Mouse (Mus musculus) thymus, postnatal 4 days (tissue): ENCODE data around the gene Fzd9.

Experiments
- DNase-seq: peaks from one replicate; pipeline ENCODE4 v3.0.0; 2021

The Fzd9 gene

GRCm38 (mm10) chr5:135251079-135251454 is at the start of gene Fzd9:
Gene Fzd9, minus strand, starts transcription at chr5:135251230.
- peak; percentile 93 for DNase-seq

- no peak for DNase-seq
These were observed 41.0 kb upstream of the Fzd9 start for GRCm38 (mm10) chr5:135292001-135292400.

DNA sequence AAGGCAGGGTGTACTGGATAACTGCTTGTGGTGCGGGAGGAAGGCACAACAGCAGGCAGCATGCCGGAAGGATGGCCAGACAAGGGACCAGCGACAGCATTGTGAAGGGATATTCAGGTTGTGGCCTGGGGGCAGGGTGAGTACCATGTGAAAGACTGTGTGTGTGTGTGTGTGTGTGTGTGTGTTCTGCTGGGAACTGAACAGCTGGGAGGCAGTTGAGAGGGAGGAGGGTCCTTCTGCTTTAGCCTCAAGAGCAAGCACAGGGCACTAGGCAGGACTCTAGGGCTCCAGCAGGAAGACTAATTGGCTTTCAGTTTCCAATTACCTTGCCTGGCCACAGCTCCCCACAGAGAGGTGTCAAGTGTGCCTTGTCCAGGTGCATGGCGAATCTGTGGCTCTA is 40.2 kb upstream of the Fzd9 start:
- no peak for DNase-seq

DNA sequence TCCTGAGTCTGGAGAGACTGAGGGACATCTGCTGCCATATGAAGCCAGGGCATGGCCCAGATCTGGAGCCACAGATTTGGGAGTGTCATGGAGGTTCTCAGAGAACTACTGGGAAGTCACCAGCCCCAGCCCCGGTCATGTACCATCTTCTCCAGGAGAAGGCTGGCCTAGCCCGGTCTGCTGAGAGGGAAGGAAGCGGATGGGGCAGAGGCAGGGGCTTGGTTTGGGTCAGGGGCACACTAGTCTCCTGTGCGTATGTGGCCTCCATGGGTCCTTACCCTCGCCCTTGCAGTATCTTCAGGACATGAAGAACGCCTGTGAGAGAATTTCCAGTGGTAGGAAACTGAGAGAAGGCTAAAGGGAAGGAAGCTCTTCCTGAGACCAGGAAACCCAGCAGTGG is 39.7 kb upstream of the Fzd9 start:
- no peak for DNase-seq

DNA sequence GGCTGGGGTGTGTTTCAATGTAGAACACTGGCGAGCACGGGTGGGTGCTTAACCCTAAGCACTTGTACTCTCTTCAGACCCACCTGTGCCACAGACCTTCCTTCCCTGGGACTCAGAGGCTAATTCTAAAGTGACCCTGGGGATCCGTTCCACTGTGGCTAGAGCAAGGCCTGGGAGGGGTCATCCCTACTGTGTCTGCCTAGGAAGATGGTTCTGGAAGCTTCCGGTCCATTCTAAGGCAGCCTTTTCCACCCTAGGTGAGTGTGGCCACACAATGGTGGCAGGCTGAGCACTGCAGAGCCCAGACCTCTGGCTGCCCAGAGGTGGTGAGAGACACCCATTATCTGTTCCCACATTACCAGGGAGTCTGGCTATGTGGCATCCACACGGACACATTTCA is 35.9 kb upstream of the Fzd9 start:
- DNase-seq = no peak

- DNase-seq = peak; percentile 91
These were observed 35.2 kb upstream of the Fzd9 start for GRCm38 (mm10) chr5:135286185-135286584.

GRCm38 (mm10) chr5:135285211-135285610 is 34.2 kb upstream of the Fzd9 start:
- no peak for DNase-seq

DNA sequence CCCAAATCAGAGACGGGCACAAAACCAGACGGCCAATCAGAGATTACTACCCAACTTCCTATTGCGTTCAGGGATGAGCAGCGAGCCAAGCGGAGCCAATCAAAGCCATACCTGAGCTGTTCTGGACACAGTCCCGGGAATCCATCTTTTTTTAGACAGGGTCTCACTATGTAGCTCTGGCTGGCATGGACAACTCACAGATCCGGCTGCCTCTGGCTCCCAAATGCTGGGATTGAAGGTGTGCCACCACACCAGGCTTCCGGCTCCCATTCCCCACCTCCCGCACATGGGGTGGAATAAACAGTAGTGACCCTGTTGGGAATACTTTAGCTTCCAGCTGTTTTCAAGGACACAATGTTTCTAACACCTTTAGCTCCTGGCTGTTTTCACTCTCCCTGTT is 29.2 kb upstream of the Fzd9 start:
- no peak for DNase-seq

- DNase-seq = no peak
These were observed 25.6 kb upstream of the Fzd9 start for GRCm38 (mm10) chr5:135276597-135276996.

GRCm38 (mm10) chr5:135274663-135275396 is 23.8 kb upstream of the Fzd9 start:
- DNase-seq = no peak

DNA sequence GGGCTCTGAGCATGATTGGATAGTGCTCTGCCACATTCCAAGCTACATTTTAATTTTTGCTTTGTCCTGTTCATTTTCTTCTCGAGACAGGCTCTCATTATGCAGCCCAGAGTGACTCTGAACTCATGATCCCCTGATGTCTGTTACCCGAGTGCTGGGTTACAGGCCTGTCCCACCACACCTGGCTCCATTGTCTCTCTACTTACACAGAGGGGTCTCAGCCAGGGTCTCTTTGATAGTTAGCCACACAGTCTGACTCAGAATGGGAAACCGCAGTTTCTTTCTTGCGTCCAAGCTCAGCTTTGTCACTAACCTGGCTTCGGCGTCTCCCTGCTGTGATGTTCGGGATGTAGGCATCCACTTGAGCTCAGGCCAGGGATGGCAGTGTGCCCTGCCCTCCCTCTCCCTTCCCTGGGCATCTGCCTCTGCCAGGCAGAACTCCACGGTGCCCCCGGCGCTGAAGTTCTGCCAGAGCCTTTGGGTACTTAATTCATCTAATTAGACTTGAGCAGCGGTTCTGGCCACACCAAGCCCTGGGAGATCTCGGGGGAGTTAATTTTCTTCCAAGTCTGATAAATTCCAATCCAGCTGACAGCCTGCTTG is 20.6 kb upstream of the Fzd9 start:
- no peak for DNase-seq

DNA sequence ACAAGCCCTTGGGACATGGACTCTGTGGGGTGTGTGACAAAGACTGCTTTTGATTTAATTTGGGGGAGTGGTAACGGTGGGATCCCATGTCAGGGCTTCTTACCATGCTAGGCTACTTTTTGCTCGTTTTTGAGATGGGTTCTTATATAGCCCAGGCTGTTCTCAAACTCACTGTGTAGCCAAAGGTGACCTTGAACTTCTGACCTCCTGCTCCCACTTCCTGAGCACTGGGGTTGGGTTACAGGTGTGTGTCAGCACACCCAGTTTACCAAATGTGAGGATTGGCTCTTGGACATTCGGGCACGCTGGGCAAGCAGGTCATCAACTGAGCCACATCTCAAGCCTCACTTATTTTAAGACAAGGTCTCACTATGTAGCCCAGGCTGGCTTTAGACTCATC is 19.3 kb upstream of the Fzd9 start:
- DNase-seq = no peak

GRCm38 (mm10) chr5:135269451-135269850 is 18.4 kb upstream of the Fzd9 start:
- DNase-seq = no peak

- peak; percentile 65 for DNase-seq
These were observed 13.5 kb upstream of the Fzd9 start for GRCm38 (mm10) chr5:135264548-135264947.

DNA sequence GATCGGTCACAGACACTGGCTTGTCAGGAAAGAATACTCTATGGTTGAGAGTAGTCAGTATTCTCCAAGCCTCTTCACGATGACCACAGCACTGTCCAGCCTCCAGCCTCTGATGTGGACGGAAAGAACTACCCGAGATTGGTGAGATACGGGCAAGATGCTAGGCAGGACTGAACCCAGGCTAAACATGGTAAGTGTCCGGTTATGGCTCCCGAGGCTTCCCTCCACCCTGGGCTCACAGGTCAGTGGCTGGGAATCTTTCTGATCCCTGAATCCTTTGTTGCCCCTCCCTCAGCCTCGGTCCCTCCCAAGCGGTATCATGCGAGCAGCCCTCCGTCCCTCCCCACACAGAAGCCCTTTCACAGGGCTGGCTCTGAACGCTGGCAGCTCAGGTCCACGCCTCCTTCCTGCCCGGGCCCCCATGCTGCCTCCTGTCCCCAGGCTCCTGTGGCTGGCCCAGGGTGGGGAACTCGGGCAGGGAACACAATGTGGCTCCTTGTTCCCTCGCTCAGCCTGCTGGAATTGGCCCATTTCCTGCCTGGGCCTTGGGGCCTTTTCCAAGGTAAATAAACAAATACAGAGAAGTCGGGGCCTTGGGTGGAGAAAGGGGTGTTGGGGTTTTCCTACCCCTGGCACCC is 13.0 kb upstream of the Fzd9 start:
- DNase-seq = peak; percentile 72

DNA sequence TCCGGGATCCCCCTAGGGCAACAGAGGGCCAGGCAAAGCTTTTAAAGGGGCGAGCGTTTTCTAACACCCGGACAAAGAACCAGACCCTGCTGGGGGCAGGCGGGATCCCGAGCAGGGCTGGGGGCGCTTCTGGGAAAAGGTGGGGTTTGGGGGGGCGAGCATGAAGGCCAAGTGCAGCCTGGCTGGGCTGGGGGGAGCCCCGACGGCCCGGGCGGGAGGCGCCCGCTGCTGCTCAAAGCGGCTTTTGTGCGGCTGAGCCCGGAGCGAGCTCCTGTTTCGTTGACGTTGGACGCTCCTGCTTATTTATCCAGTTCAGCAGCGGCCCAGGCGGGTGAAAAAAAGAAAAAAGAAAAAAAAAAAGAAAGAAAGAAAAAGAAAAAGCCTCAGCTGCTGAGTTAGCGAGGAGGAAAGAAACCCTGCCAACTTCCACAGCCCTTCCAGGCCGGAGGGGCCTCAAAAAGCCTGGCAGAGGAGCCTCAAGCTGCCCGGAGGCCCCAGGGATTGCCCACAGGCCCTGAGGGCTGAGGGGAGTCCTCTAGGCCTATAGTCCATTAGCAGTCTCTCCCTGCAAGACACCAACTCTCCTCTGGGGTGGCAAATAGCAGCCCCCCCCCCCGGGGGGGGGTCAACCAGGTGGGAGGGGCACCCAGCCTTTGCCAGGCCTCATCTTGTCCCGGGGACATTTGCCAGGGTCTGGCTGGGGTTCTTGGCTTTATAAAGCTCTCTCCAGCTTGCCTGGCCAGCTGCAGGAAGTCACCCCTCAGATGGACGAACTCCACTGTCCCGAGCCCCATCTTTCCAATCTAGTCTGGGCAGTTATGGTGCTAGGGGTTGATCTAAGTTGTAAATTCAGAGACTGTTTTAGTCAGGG is 7.5 kb upstream of the Fzd9 start:
- DNase-seq = no peak

GRCm38 (mm10) chr5:135257559-135257958 is 6.5 kb upstream of the Fzd9 start:
- peak; percentile 62 for DNase-seq

DNA sequence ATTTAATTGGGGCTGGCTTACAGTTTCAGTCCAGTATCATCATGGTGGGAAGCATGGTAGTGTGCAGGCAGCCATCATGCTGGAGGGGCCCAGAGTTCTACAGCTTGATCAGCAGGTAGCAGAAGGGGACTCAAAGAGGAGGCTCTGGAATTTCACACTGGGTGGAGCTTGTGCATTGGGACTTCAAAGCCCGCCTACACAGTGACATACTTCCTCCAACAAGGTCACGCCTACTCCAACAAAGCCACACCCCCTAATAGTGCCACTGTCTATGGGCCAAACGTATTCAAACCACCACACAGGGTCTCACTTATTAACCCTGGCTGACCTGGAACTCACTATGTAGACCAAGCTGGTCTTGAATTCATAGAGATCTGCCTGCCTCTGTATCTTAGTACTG is 5.1 kb upstream of the Fzd9 start:
- no peak for DNase-seq

GRCm38 (mm10) chr5:135253741-135254401 is 2.8 kb upstream of the Fzd9 start:
- no peak for DNase-seq

DNA sequence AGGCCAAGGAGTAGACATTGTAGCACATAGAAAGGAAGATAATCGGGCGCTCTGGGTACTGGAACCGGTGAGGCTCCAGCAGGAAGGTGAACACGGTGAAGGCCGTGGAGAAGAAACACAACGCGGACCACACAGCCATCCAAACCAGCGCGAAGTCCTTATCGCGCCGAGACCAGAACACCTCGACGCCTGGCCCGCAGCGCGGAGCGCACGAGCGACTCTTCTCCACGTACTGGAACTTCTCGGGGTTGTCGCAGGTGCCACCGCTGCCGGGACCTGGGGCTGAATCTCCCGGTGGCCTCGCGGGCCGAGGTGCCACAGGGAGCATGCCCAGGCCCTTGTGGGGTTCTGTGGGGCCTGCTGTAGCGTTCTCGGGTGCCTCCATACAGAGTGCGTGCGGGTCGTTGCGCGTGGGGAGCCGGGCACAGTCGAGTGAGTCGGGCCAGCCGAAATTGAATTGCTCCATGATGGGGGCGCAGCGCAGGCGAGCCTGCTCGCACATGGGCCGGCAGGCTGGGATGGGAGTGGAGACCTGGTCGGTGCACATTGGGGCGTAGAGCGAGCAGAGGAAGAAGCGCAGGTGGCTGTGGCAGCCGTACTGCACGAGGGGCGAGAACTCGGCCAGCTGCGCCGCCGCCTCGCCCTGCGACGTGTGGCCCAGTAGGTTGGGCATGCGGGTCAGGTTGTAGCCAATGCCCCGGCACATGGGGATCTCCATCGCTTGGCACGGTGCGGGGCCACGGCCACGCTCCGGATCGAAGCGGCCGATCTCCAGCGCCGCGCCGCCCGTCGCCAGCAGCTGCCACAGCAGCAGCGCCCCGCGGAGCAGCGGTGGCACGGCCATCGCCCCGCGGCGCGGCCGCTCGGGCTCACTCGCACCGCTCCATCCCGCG is 598 bp downstream of the Fzd9 start:
- peak; percentile 57 for DNase-seq

DNA sequence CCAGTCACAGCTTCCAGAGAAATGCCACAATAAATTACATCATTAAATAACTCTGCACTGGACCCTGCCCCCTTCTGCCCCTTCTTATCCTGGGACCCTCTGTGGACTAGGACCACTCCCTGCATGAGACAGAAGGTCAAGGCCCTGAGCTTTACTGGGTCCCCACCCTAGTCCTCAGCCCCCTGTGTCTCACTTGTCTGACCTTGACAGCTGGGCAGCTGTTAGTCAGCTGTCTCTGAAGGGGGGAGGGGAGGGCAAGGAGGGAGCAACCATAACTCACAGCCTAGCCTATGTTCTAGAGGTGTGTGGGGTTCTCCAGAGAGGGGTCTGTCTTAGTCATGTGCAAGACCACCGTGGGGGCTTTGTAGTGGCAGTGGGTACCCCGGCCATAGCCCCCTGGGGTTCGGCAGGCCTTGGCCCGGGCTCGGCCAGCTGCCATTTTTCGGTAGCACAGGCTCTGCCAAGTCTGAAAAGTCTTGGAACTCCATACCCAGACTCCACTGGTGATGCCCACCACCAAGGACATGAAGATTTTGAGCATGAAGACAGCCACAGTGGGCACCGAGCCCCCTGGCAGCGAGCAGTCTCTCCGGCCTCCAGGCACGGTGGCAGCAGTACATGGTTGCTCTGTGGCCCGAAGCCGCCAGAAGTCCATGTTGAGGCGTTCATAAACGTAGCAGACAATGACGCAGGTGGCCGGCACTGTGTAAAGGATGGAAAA is 1.9 kb downstream of the Fzd9 start:
- no peak for DNase-seq
